Mouse (Mus musculus) myocyte (in vitro differentiated cells): Measurements from ENCODE around the gene Srsf3.

Experiments
- CEBPB ChIP-seq: IDR thresholded peaks from 2 replicates; pipeline ENCODE4 v1.6.1; 2011; ENCODE audit warnings: mild to moderate bottlenecking, moderate library complexity; ENCODE audit not compliant: poor library complexity, insufficient read depth, severe bottlenecking
- E2F4 ChIP-seq: IDR thresholded peaks from one replicate; pipeline ENCODE4 v1.6.1; 2011; ENCODE audit warnings: mild to moderate bottlenecking, control low read depth, moderate library complexity; ENCODE audit not compliant: insufficient read depth
- MAX ChIP-seq: IDR thresholded peaks from one replicate; pipeline ENCODE4 v1.6.1; 2011; ENCODE audit warnings: low read depth, mild to moderate bottlenecking, control low read depth
- MYOD1 ChIP-seq, 3 experiments: IDR thresholded peaks; one replicate each; pipeline ENCODE4 v1.6.1; 2011; ENCODE audit warnings: control low read depth in 2 of 3, low read depth in 2 of 3, mild to moderate bottlenecking in 2 of 3, moderate library complexity in 1 of 3; ENCODE audit not compliant: insufficient read length in 2 of 3, control insufficient read depth in 1 of 3
- MYOG ChIP-seq, 3 experiments: IDR thresholded peaks; one replicate each; pipeline ENCODE4 v1.6.1; 2011; ENCODE audit warnings: control low read depth in 2 of 3, low read depth in 2 of 3, mild to moderate bottlenecking in 2 of 3; ENCODE audit not compliant: insufficient read length in 2 of 3, control insufficient read depth in 1 of 3, insufficient read depth in 1 of 3
- POLR2A ChIP-seq: IDR thresholded peaks from one replicate; pipeline ENCODE4 v1.6.1; 2011; ENCODE audit warnings: low read depth, mild to moderate bottlenecking, control low read depth, moderate library complexity; ENCODE audit not compliant: insufficient read length
- POLR2AphosphoS2 ChIP-seq: IDR thresholded peaks from one replicate; pipeline ENCODE4 v1.6.1; 2011; ENCODE audit warnings: low read depth, control low read depth; ENCODE audit not compliant: insufficient read length
- REST ChIP-seq: IDR thresholded peaks from one replicate; pipeline ENCODE4 v1.6.1; 2011; ENCODE audit warnings: mild to moderate bottlenecking, control low read depth, moderate library complexity; ENCODE audit not compliant: insufficient read depth, insufficient read length
- SRF ChIP-seq: IDR thresholded peaks from one replicate; pipeline ENCODE4 v1.6.1; 2011; ENCODE audit warnings: low read depth; ENCODE audit not compliant: control insufficient read depth, insufficient read length
- TCF12 ChIP-seq: IDR thresholded peaks from one replicate; pipeline ENCODE4 v1.6.1; 2011; ENCODE audit warnings: mild to moderate bottlenecking, control low read depth; ENCODE audit not compliant: poor library complexity, insufficient read depth, severe bottlenecking
- TCF3 ChIP-seq: IDR thresholded peaks from one replicate; pipeline ENCODE4 v1.6.1; 2011; ENCODE audit warnings: low read depth, control low read depth; ENCODE audit not compliant: insufficient read length
- USF1 ChIP-seq: IDR thresholded peaks from one replicate; pipeline ENCODE4 v1.6.1; 2011; ENCODE audit warnings: low read depth, mild to moderate bottlenecking, control low read depth, moderate library complexity

DNA sequence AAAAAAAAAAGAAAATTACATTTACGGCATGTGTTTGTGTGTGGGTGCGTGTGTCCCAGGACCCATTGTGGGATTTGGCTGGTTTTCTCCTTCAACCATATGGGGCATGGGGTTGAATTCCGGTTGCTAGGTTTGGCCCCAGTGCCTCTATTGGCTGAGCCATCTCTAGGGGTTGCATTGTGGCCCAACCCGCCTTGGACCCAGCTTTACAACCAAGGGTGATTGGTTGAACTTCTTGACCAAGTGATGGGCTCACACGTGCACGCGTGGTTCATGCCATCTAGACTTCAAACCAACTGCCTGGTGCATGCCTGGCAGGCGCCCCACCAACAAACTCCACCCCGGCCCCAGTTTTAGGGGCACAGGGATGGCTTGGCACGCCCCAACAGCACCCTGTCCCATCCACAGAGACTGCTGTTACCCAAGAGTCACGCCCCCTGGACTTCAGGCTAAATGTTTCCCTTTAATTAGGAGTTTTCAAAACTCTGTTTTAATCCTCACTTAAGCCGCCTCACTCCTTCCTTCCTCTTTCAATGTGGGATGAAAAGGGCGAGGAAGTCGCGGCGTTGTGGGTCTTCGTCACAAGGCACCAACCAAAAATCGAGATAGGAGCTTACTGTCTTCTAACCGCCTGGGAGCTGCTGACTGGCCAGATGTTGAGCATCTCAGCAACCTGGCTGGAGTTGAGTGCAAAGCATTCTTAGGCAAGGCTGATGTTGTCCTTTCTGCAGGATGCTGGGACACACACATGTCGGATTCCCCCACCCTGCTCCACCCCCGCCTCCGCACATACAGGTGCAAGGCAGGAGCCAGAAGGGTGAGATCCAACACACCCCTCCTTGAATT is 8.2 kb upstream of the Srsf3 start:
- TF ChIP-seq E2F4 (no peak), POLR2AphosphoS2 (no peak), MYOD1 (IDR thresholded peaks at IDR 0.05; ENCODE audit: control insufficient read depth in 1 of 3, insufficient read length in 2 of 3, low read depth in 2 of 3) (no peak), TCF12 (no peak), POLR2A (no peak), MAX (no peak), MYOG (IDR thresholded peaks at IDR 0.05; ENCODE audit: control insufficient read depth in 1 of 3, insufficient read depth in 1 of 3, insufficient read length in 2 of 3, low read depth in 2 of 3) (no peak), USF1 (no peak), CEBPB (no peak), TCF3 (no peak), SRF (no peak), REST (no peak)
